ENCODE assay signal across 8 mouse cellular contexts in genomic region chr14:29267233-29267874, GRCm38 (mm10).
DNase-seq lines count a peak whose midpoint lies in the region; ATAC-seq and TF ChIP-seq lines count a peak whose summit lies in the region.
"Had no signal": no experiment of that assay in that cellular context is flagged by ENCODE, and none has a peak within 500 bp of the region (broad histone marks: within the 10 kb centered on the region; RNA-seq: fewer than 3 reads in every experiment).

No protein-coding gene starts in this region.

- H3K36me3 ChIP-seq in hindbrain, embryonic 12.5 days: no peaks in the 10 kb centered on the region
- H3K36me3 ChIP-seq: neural tube, embryonic 13.5 days had no signal

- H3K4me3 ChIP-seq in cortical plate, adult 2 months (ENCODE audit: insufficient read depth, low read length): no peak overlapping the region
- H3K4me3 ChIP-seq in hindbrain, embryonic 12.5 days: no peak overlapping the region
- H3K4me3 ChIP-seq: neural tube, embryonic 13.5 days had no signal

- H3K4me2 ChIP-seq in hindbrain, embryonic 12.5 days (replicated peaks): no peak overlapping the region
- H3K4me2 ChIP-seq: neural tube, embryonic 13.5 days had no signal

- no peak overlapping the region for H3K27ac ChIP-seq in cortical plate, adult 2 months (ENCODE audit: insufficient read depth, low read length)
- H3K27ac ChIP-seq in hindbrain, embryonic 12.5 days: peak overlapping the region; percentile 55; the same call in 1 of the 2 replicates

- H3K9ac ChIP-seq in hindbrain, embryonic 12.5 days: no peak overlapping the region
- H3K9ac ChIP-seq: neural tube, embryonic 13.5 days had no signal

- ATAC-seq in hindbrain, embryonic 12.5 days (ENCODE audit: low FRiP score): no peak

- no peaks in the 10 kb centered on the region for H3K9me3 ChIP-seq in hindbrain, embryonic 12.5 days (replicated peaks)
- H3K9me3 ChIP-seq: neural tube, embryonic 13.5 days had no signal

- H3K27me3 ChIP-seq in hindbrain, embryonic 12.5 days: no peaks in the 10 kb centered on the region
- H3K27me3 ChIP-seq: neural tube, embryonic 13.5 days had no signal

- DNase-seq in layer of hippocampus, adult 11-12 months (ENCODE audit: low spot score): peak; percentile 40
- DNase-seq in layer of hippocampus, postnatal 25 days (ENCODE audit: extremely low spot score in 1 of 2, low spot score in 1 of 2): no peak
- peak; percentile 71 for DNase-seq in mesoderm, embryonic 11.5 days (ENCODE audit: low read depth, low spot score)
- no peak for DNase-seq in spleen, postnatal 14 days (ENCODE audit: low spot score in 2 of 2)
- DNase-seq in MN1 (ENCODE audit: low spot score): no peak

- 0 out of 2 replicates have a peak, but pooled peaks have one; percentile 21 for TF ChIP-seq CTCF in cortical plate, adult 2 months (IDR thresholded peaks at IDR 0.05; ENCODE audit: extremely low read depth, insufficient read depth, low read length)

- 47% methylated on average over 5 of the region's 5 CpGs for WGBS in hindbrain, embryonic 12.5 days

- no peaks in the 10 kb centered on the region; the same call in 1 of the 2 replicates for H3K4me1 ChIP-seq in cortical plate, adult 2 months (ENCODE audit: control insufficient read depth, insufficient read depth, low read length)
- peaks cover 22% of the 10 kb centered on the region for H3K4me1 ChIP-seq in hindbrain, embryonic 12.5 days

- TF ChIP-seq POLR2A in cortical plate, adult 2 months (IDR thresholded peaks at IDR 0.05; ENCODE audit: extremely low read depth, insufficient read depth, low read length): no peak

Comparison
In these comparisons a context has a peak if more than half of its experiments do, and no peak if none do; other contexts are left out.
1. DNase-seq: peak in layer of hippocampus, adult 11-12 months (single experiment) and mesoderm, embryonic 11.5 days (single experiment); none in layer of hippocampus, postnatal 25 days (0 of 2), spleen, postnatal 14 days (0 of 2) and MN1 (single experiment).